In the genomic region with DNA sequence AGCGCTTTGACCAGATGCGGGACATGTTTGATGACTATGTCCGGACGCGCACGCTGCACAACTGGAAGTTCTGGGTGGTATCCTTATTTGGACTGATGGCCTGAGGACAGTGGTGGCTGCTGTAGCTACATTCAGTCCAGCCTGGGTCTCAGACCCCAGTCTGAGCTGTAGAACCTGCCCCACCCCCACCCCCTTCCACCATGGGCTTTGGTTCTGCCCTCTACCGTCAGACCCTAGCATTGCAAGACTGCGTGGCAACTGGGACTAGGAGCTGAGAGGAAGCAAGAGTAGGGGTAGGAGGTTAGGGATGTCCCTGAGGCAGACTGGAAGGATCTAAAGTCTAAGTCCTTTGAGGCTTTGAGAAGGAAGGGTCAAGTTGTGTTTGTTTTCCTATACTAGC, we compare ENCODE assay signal across 9 mouse cellular contexts. TPM values are rescaled to one million over a fixed set of nuclear protein-coding genes. Genes with fewer than 3 reads are reported as not detected.
DNase-seq lines count a peak whose midpoint lies in the region; ATAC-seq and TF ChIP-seq lines count a peak whose summit lies in the region.
"Had no signal": no experiment of that assay in that cellular context is flagged by ENCODE, and none has a peak within 500 bp of the region (broad histone marks: within the 10 kb centered on the region; RNA-seq: fewer than 3 reads in every experiment).

No protein-coding gene starts in this region.

- no peak overlapping the region for H3K4me3 ChIP-seq in cerebellum, adult 2 months (replicated peaks; ENCODE audit: insufficient read depth, low read depth, low read length)
- peak overlapping the region; percentile 44 to 57 for H3K4me3 ChIP-seq in ES-E14 (ENCODE audit: insufficient read depth in 1 of 2, low read depth in 1 of 2, low read length in 2 of 2, poor library complexity in 1 of 2, severe bottlenecking in 1 of 2)
- H3K4me3 ChIP-seq in embryonic facial prominence, embryonic 15.5 days (replicated peaks) = peak overlapping the region; percentile 23
- peak overlapping the region; percentile 32 for H3K4me3 ChIP-seq in hindbrain, embryonic 15.5 days
- H3K4me3 ChIP-seq in neural tube, embryonic 13.5 days = 0 out of 2 replicates have a peak overlapping the region, but pooled peaks have one; percentile 8

- 6% methylated on average over 8 of the region's 8 CpGs for WGBS in cerebellum, adult 2 months
- 3% methylated on average over 8 of the region's 8 CpGs for WGBS in embryonic facial prominence, embryonic 15.5 days
- WGBS in hindbrain, embryonic 15.5 days = 5% methylated on average over 8 of the region's 8 CpGs
- 2% methylated on average over 8 of the region's 8 CpGs for WGBS in neural tube, embryonic 13.5 days

- TF ChIP-seq POLR2A in cerebellum, adult 2 months (IDR thresholded peaks at IDR 0.05; ENCODE audit: borderline replicate concordance, insufficient read depth, low read length) = no peak

- H3K9me3 ChIP-seq in ES-E14 (ENCODE audit: control insufficient read depth, insufficient read depth, low read depth, low read length) = no peaks in the 10 kb centered on the region
- H3K9me3 ChIP-seq in embryonic facial prominence, embryonic 15.5 days (replicated peaks) = no peaks in the 10 kb centered on the region
- H3K9me3 ChIP-seq in hindbrain, embryonic 15.5 days = no peaks in the 10 kb centered on the region
- H3K9me3 ChIP-seq in neural tube, embryonic 13.5 days = no peaks in the 10 kb centered on the region

- no peaks in the 10 kb centered on the region for H3K36me3 ChIP-seq in ES-E14 (ENCODE audit: control insufficient read depth, insufficient read depth, low read length, poor library complexity, severe bottlenecking)
- no peaks in the 10 kb centered on the region for H3K36me3 ChIP-seq in embryonic facial prominence, embryonic 15.5 days
- no peaks in the 10 kb centered on the region for H3K36me3 ChIP-seq in hindbrain, embryonic 15.5 days
- H3K36me3 ChIP-seq in neural tube, embryonic 13.5 days = no peaks in the 10 kb centered on the region

- H3K27ac ChIP-seq in cerebellum, adult 2 months (ENCODE audit: insufficient read depth, low read length) = no peak overlapping the region
- H3K27ac ChIP-seq in ES-E14 (ENCODE audit: insufficient read depth, low read depth, low read length, poor library complexity, severe bottlenecking) = no peak overlapping the region
- no peak overlapping the region for H3K27ac ChIP-seq in embryonic facial prominence, embryonic 15.5 days (replicated peaks)
- no peak overlapping the region for H3K27ac ChIP-seq in hindbrain, embryonic 15.5 days (replicated peaks)
- no peak overlapping the region for H3K27ac ChIP-seq in neural tube, embryonic 13.5 days (replicated peaks)

- peak; percentile 65 for TF ChIP-seq CTCF in cerebellum, adult 2 months (IDR thresholded peaks at IDR 0.05; ENCODE audit: borderline replicate concordance, insufficient read depth, low read depth, low read length)

- no peak overlapping the region for H3K9ac ChIP-seq in ES-E14 (ENCODE audit: insufficient read depth, low read depth, low read length, poor library complexity, severe bottlenecking)
- no peak overlapping the region for H3K9ac ChIP-seq in embryonic facial prominence, embryonic 15.5 days
- H3K9ac ChIP-seq in hindbrain, embryonic 15.5 days = no peak overlapping the region
- H3K9ac ChIP-seq in neural tube, embryonic 13.5 days = no peak overlapping the region

- no peak for DNase-seq in cerebellum, adult 2 months
- DNase-seq in cerebellum, adult 8-10 months = no peak
- DNase-seq in ES-E14 (ENCODE audit: low read depth, low spot score) = peak; percentile 81
- peak; percentile 33 to 34 for DNase-seq in lung, adult 18-20 months
- no peak for DNase-seq in gastrocnemius, adult 8-10 months (ENCODE audit: low spot score in 2 of 2)

- H3K4me1 ChIP-seq in cerebellum, adult 2 months (ENCODE audit: control insufficient read depth, insufficient read depth, low read length) = no peaks in the 10 kb centered on the region
- H3K4me1 ChIP-seq in ES-E14 (ENCODE audit: control insufficient read depth in 2 of 2, insufficient read depth in 2 of 2, low read length in 2 of 2, poor library complexity in 1 of 2) = peaks cover 2 to 14% of the 10 kb centered on the region in 2 experiments; a peak in 2 of 4 replicates
- H3K4me1 ChIP-seq in embryonic facial prominence, embryonic 15.5 days = peaks cover 11% of the 10 kb centered on the region
- peaks cover 8% of the 10 kb centered on the region for H3K4me1 ChIP-seq in hindbrain, embryonic 15.5 days (replicated peaks)
- peaks cover 8% of the 10 kb centered on the region; the same call in 1 of the 2 replicates for H3K4me1 ChIP-seq in neural tube, embryonic 13.5 days (replicated peaks)

- ATAC-seq in embryonic facial prominence, embryonic 15.5 days (ENCODE audit: insufficient number of reproducible peaks, low FRiP score, low TSS enrichment, low read depth) = no peak
- no peak for ATAC-seq in hindbrain, embryonic 15.5 days (ENCODE audit: low FRiP score, low read depth)
- ATAC-seq in neural tube, embryonic 13.5 days (ENCODE audit: low read depth) = no peak

- no peaks in the 10 kb centered on the region for H3K27me3 ChIP-seq in cerebellum, adult 2 months (ENCODE audit: control insufficient read depth, insufficient read depth, low read length)
- peaks cover 30% of the 10 kb centered on the region for H3K27me3 ChIP-seq in embryonic facial prominence, embryonic 15.5 days
- peaks cover 32% of the 10 kb centered on the region for H3K27me3 ChIP-seq in hindbrain, embryonic 15.5 days
- peaks cover 45% of the 10 kb centered on the region for H3K27me3 ChIP-seq in neural tube, embryonic 13.5 days

- in situ Hi-C loops in ES-E14 (cut with MboI; ENCODE audit: low sequenced_read_pairs in 2 of 2, unreplicated experiment in 2 of 2) = no loop called here

- H3K4me2 ChIP-seq in embryonic facial prominence, embryonic 15.5 days (replicated peaks) = peak overlapping the region; percentile 46
- peak overlapping the region; percentile 59 for H3K4me2 ChIP-seq in hindbrain, embryonic 15.5 days
- H3K4me2 ChIP-seq in neural tube, embryonic 13.5 days = peak overlapping the region; percentile 43

TF ChIP-seq in ES-E14, 5 proteins besides CTCF, POLR2A, EP300 and RAD21:
- peak; percentile 50; the same call in 1 of the 2 replicates for TF ChIP-seq CHD2 (IDR thresholded peaks at IDR 0.05; ENCODE audit: low read depth, low read length)
- TF ChIP-seq MAFK (IDR thresholded peaks at IDR 0.05; ENCODE audit: insufficient read depth, low read depth, low read length) = no peak
TF ChIP-seq in ES-E14: peak in this region for 1.

RNA-seq across cellular contexts. Expression of a gene that starts 14.9 kb away (rescaled TPM):
- polyA plus RNA-seq in cerebellum, adult 2 months (2012; rRNA removed) = 17.6 and 18.5 TPM in 2 replicates
- 49.6 and 99.0 TPM in 2 replicates for total RNA-seq in ES-E14 (2012; rRNA removed)
- 25.9 and 28.3 TPM in 2 replicates for polyA plus RNA-seq in embryonic facial prominence, embryonic 15.5 days (2015; fragmentation: Nextera tagmentation; extraction: Ambion mirVana)
- 13.9 and 16.0 TPM in 2 replicates for polyA plus RNA-seq in hindbrain, embryonic 15.5 days (2015; fragmentation: Nextera tagmentation; extraction: Ambion mirVana)
- polyA plus RNA-seq in neural tube, embryonic 13.5 days (2015; fragmentation: Nextera tagmentation; extraction: Ambion mirVana) = 15.9 and 18.5 TPM in 2 replicates
- total RNA-seq in gastrocnemius, adult 8-10 months (2022) = 10 to 100 TPM in 1 of 4 experiments, 1 to 10 TPM in 3; 8.5 to 12.2 (median 8.9) TPM

RNA-seq across cellular contexts. Expression of a gene that starts 33.5 kb away (rescaled TPM):
- polyA plus RNA-seq in cerebellum, adult 2 months (2012; rRNA removed) = 64.4 TPM in 2 replicates
- total RNA-seq in ES-E14 (2012; rRNA removed) = 15.0 and 17.5 TPM in 2 replicates
- 48.9 and 51.2 TPM in 2 replicates for polyA plus RNA-seq in embryonic facial prominence, embryonic 15.5 days (2015; fragmentation: Nextera tagmentation; extraction: Ambion mirVana)
- polyA plus RNA-seq in hindbrain, embryonic 15.5 days (2015; fragmentation: Nextera tagmentation; extraction: Ambion mirVana) = 38.4 and 41.4 TPM in 2 replicates
- 49.2 and 50.0 TPM in 2 replicates for polyA plus RNA-seq in neural tube, embryonic 13.5 days (2015; fragmentation: Nextera tagmentation; extraction: Ambion mirVana)
- 10 to 100 TPM; 25.2 to 34.5 (median 28.4) TPM for total RNA-seq in gastrocnemius, adult 8-10 months (2022)

RNA-seq across cellular contexts. Expression of a gene that starts 44.8 kb away (rescaled TPM):
- polyA plus RNA-seq in cerebellum, adult 2 months (2012; rRNA removed) = 2.0 TPM in 2 replicates
- 7.6 and 11.7 TPM in 2 replicates for total RNA-seq in ES-E14 (2012; rRNA removed)
- 0.80 and 1.4 TPM in 2 replicates for polyA plus RNA-seq in embryonic facial prominence, embryonic 15.5 days (2015; fragmentation: Nextera tagmentation; extraction: Ambion mirVana)
- polyA plus RNA-seq in hindbrain, embryonic 15.5 days (2015; fragmentation: Nextera tagmentation; extraction: Ambion mirVana) = 0.97 and 1.6 TPM in 2 replicates
- 0.56 and 1.2 TPM in 2 replicates for polyA plus RNA-seq in neural tube, embryonic 13.5 days (2015; fragmentation: Nextera tagmentation; extraction: Ambion mirVana)
- 10 to 100 TPM; 44.9 to 73.8 (median 51.6) TPM for total RNA-seq in gastrocnemius, adult 8-10 months (2022)
- polyA plus RNA-seq: C2C12 had no signal

RNA-seq across cellular contexts. Expression of a gene that starts 52.5 kb away (rescaled TPM):
- 75.3 and 77.4 TPM in 2 replicates for polyA plus RNA-seq in cerebellum, adult 2 months (2012; rRNA removed)
- total RNA-seq in ES-E14 (2012; rRNA removed) = 63.1 and 70.1 TPM in 2 replicates
- polyA plus RNA-seq in embryonic facial prominence, embryonic 15.5 days (2015; fragmentation: Nextera tagmentation; extraction: Ambion mirVana) = 36.2 and 42.4 TPM in 2 replicates
- polyA plus RNA-seq in hindbrain, embryonic 15.5 days (2015; fragmentation: Nextera tagmentation; extraction: Ambion mirVana) = 26.6 and 28.9 TPM in 2 replicates
- polyA plus RNA-seq in neural tube, embryonic 13.5 days (2015; fragmentation: Nextera tagmentation; extraction: Ambion mirVana) = 32.0 and 35.9 TPM in 2 replicates
- total RNA-seq in gastrocnemius, adult 8-10 months (2022) = 10 to 100 TPM; 34.2 to 36.5 (median 35.3) TPM

RNA-seq across cellular contexts. Expression of a gene that starts 56.5 kb away (rescaled TPM):
- 17.7 and 19.8 TPM in 2 replicates for polyA plus RNA-seq in cerebellum, adult 2 months (2012; rRNA removed)
- 2.0 and 3.0 TPM in 2 replicates for total RNA-seq in ES-E14 (2012; rRNA removed)
- polyA plus RNA-seq in embryonic facial prominence, embryonic 15.5 days (2015; fragmentation: Nextera tagmentation; extraction: Ambion mirVana) = 12.6 and 12.9 TPM in 2 replicates
- polyA plus RNA-seq in hindbrain, embryonic 15.5 days (2015; fragmentation: Nextera tagmentation; extraction: Ambion mirVana) = 37.3 and 43.0 TPM in 2 replicates
- polyA plus RNA-seq in neural tube, embryonic 13.5 days (2015; fragmentation: Nextera tagmentation; extraction: Ambion mirVana) = 26.3 and 31.7 TPM in 2 replicates
- under 1 TPM in 3 of 4 experiments, not detected in 1; 0.31 to 0.56 (median 0.41) TPM for total RNA-seq in gastrocnemius, adult 8-10 months (2022)

Comparison
In these comparisons a context has a peak if more than half of its experiments do, and no peak if none do; other contexts are left out.
1. DNase-seq: peak in ES-E14 (single experiment) and lung, adult 18-20 months (2 of 2); none in cerebellum, adult 2 months (0 of 2), cerebellum, adult 8-10 months (single experiment) and gastrocnemius, adult 8-10 months (0 of 2).
2. Peak in every context shown above with its lines, with median percentiles within 50 percentile points of each other: H3K4me2 ChIP-seq.